Mouse (Mus musculus) intestine, postnatal 0 days (tissue): ENCODE measurements at regions not wholly inside any gene's neighbourhood (a gene's known extent, or its start where the extent isn't known, plus 50 kb on each side); places are given as distances from the start of the nearest gene placed in this dataset.

ENCODE experiments used
- ATAC-seq: fragments of 200-750 bp; cut with Nextera tagmentation; 2 replicates; pipeline ENCODE4 v1.8.0; 2017; ENCODE audit warnings: mild to moderate bottlenecking, moderate TSS enrichment, moderate library complexity
- H3K27ac ChIP-seq: fragments of 300-500 bp; sonication (generic); 2 replicates; pipeline ENCODE4 v1.5.1; 2014; ENCODE audit warnings: mild to moderate bottlenecking, low read depth, low read length, moderate library complexity
- H3K27me3 ChIP-seq: fragments of 300-500 bp; sonication (generic); replicated peaks from 2 replicates; pipeline ENCODE4 v1.6.1; 2014; ENCODE audit warnings: low read length, mixed read lengths; ENCODE audit not compliant: control insufficient read depth, insufficient read depth
- H3K36me3 ChIP-seq: fragments of 300-500 bp; sonication (generic); 2 replicates; pipeline ENCODE4 v1.6.1; 2014; ENCODE audit warnings: mild to moderate bottlenecking, moderate library complexity; ENCODE audit not compliant: control insufficient read depth, insufficient read depth
- H3K4me1 ChIP-seq: fragments of 300-500 bp; sonication (generic); replicated peaks from 2 replicates; pipeline ENCODE4 v1.6.1; 2014; ENCODE audit warnings: antibody characterized with exemption, low read length, mixed read lengths; ENCODE audit not compliant: control insufficient read depth, insufficient read depth
- H3K4me2 ChIP-seq: fragments of 300-500 bp; sonication (generic); replicated peaks from 2 replicates; pipeline ENCODE4 v1.6.1; 2014; ENCODE audit warnings: low read depth, mild to moderate bottlenecking, moderate library complexity
- H3K4me3 ChIP-seq: fragments of 300-500 bp; sonication (generic); 2 replicates; pipeline ENCODE4 v1.5.1; 2014; ENCODE audit warnings: low read depth, low read length
- H3K9ac ChIP-seq: fragments of 300-500 bp; sonication (generic); 2 replicates; pipeline ENCODE4 v1.6.1; 2014; ENCODE audit warnings: mild to moderate bottlenecking, low read depth, low read length
- H3K9me3 ChIP-seq: fragments of 300-500 bp; sonication (generic); 2 replicates; pipeline ENCODE4 v1.6.1; 2016; ENCODE audit warnings: mixed run types; ENCODE audit not compliant: control insufficient read depth
- CTCF ChIP-seq: sonication (generic); IDR thresholded peaks from 2 replicates; pipeline ENCODE4 v1.5.1; 2016; ENCODE audit warnings: low read depth, mild to moderate bottlenecking, control low read depth, antibody characterized with exemption, moderate library complexity
- WGBS: fragments of 180-500 bp; shearing (Covaris S2); extraction: QIAGEN DNeasy Blood & Tissue Kit; methylation state at CpG from one replicate; pipeline ENCODE4 v1.1.7; 2014; 5-methylcytosine and 5-hydroxymethylcytosine counted together

DNA sequence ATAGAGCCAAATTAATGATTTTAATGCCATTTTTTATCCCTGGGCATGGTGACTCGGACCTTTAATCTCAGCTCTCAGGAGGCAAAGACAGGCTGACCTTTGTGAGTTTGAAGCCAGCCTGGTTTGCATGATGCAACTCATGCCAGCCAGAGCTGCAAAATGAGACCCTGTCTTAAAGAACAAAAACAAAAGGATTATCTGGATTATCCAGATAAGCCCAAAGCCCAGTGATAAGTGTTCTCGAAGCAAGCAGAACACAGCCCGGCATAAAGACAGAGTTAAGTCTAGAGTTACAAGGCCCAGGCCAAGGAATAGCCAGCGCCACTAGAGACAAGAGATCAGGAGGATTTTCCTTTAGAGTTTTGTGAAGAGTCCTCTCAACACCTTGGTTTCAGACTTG, 54.8 kb upstream of the Pkdcc start:
- no peak for ATAC-seq
- TF ChIP-seq CTCF = no peak

DNA sequence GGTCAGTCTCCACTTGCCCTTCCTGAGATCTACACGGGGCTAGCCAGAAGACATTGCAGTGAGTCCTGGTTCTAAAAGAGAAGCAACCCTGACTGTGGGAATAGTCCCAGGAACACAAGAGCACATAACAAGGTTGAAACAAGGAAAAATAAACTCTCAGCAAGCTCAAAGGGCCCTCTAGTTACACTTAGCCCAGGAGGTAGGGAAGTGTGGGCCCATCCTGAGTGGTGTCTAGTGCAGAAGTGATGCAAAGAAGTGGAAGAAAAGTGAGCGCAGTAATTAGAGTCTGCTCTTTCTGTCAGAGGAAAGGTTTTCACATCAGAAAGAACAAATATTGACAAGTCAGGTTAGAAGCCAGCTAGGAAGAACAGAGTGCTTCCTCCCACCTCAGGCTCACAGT, 53.4 kb upstream of the Pkdcc start:
- 70% methylated on average over 2 of the region's 2 CpGs for WGBS
- Histone ChIP-seq H3K4me3 (no peak overlapping the region), H3K4me1 (0 out of 2 replicates have a peak, but pooled peaks cover 6% of the 10 kb centered on the region), H3K9me3 (no peaks in the 10 kb centered on the region), H3K4me2 (no peak overlapping the region), H3K27ac (no peak overlapping the region), H3K36me3 (no peaks in the 10 kb centered on the region), H3K27me3 (no peaks in the 10 kb centered on the region), H3K9ac (no peak overlapping the region)
- ATAC-seq = no peak
- TF ChIP-seq CTCF = no peak

More for the DNA sequence above, 54.8 kb upstream of the Pkdcc start:
- Histone ChIP-seq H3K36me3 (no peaks in the 10 kb centered on the region), H3K9me3 (no peaks in the 10 kb centered on the region), H3K4me1 (no peaks in the 10 kb centered on the region), H3K4me2 (no peak overlapping the region), H3K4me3 (no peak overlapping the region), H3K27me3 (no peaks in the 10 kb centered on the region), H3K9ac (no peak overlapping the region), H3K27ac (no peak overlapping the region)
- WGBS = 75% methylated on average over 4 of the region's 4 CpGs

GRCm38 (mm10) chr17:83163952-83164560, 51.0 kb upstream of the Pkdcc start:
- Histone ChIP-seq H3K4me2 (no peak overlapping the region), H3K36me3 (no peaks in the 10 kb centered on the region), H3K27me3 (no peaks in the 10 kb centered on the region), H3K9me3 (no peaks in the 10 kb centered on the region), H3K4me1 (peaks cover 6% of the 10 kb centered on the region; the same call in 1 of the 2 replicates), H3K27ac (no peak overlapping the region), H3K4me3 (no peak overlapping the region), H3K9ac (no peak overlapping the region)
- WGBS = 63% methylated on average over 9 of the region's 9 CpGs
- ATAC-seq = no peak
- TF ChIP-seq CTCF = no peak

DNA sequence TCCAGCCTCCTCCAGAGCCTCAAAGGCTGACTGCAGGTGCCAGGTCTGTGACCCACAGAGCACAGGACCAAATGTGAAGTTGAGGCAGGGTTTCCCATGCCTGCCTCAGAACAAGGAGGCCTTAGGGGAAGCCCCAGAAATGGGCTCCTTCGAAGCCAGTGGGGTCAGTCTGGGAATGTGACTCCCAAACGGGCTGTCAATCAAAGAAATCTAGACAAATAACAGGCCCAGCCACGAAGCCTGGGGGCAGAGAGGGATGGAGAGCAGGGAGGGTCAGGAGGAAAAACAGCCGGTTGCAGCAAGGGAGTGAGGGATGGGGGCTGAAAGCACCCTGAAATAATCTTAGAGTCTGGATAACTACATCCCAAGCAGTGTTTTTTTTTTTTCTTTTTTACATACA, 50.4 kb upstream of the Pkdcc start:
- WGBS = 52% methylated on average over 4 of the region's 4 CpGs
- Histone ChIP-seq H3K4me2 (no peak overlapping the region), H3K4me3 (no peak overlapping the region), H3K4me1 (peaks cover 6% of the 10 kb centered on the region; the same call in 1 of the 2 replicates), H3K27me3 (no peaks in the 10 kb centered on the region), H3K27ac (no peak overlapping the region), H3K9me3 (no peaks in the 10 kb centered on the region), H3K36me3 (no peaks in the 10 kb centered on the region), H3K9ac (no peak overlapping the region)
- no peak for ATAC-seq
- no peak for TF ChIP-seq CTCF

GRCm38 (mm10) chr17:83165140-83165539, 50.0 kb upstream of the Pkdcc start:
- H3K4me1 ChIP-seq = peaks cover 6% of the 10 kb centered on the region; the same call in 1 of the 2 replicates
- no peak for TF ChIP-seq CTCF
- H3K36me3 ChIP-seq = no peaks in the 10 kb centered on the region
- H3K27me3 ChIP-seq = no peaks in the 10 kb centered on the region
- no peak overlapping the region for H3K9ac ChIP-seq
- 61% methylated on average over 4 of the region's 4 CpGs for WGBS
- no peak overlapping the region for H3K27ac ChIP-seq
- no peaks in the 10 kb centered on the region for H3K9me3 ChIP-seq
- ATAC-seq = no peak
- H3K4me2 ChIP-seq = no peak overlapping the region
- no peak overlapping the region for H3K4me3 ChIP-seq
